Mouse (Mus musculus) thymus, postnatal 10 days (tissue): ENCODE measurements around the gene Rplp0.
"Not testable (repeated sequence)": the region's sequence is repeated elsewhere in the genome, so short reads cannot be mapped to it uniquely, and the experiment has no call there.

ENCODE experiments used
- DNase-seq, 2 experiments: peaks; one replicate each; pipeline ENCODE4 v3.0.0; 2021; ENCODE audit warnings: low spot score in 2 of 2

Rplp0 gene

DNA sequence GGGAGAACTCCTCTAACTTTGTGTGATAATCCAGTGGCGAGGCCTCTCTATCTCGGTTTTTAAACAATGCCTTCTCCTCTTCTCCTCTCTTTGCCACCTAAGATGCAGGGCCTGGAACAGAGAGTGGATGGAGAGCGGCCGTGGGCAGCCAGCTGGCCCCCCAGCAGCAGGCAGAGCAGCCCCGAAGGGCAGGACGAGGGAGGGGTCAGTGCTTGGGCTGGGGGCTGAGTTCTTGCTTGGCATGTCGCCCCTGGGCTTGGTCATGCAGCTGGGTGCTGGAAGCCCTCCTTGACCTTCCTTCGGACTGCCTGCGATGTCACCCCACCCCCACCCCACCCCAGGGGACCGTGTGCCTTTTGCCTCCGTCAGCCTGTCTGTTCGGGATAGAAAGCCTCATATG, 7.9 kb upstream of the Rplp0 start:
- DNase-seq: no peak

DNA sequence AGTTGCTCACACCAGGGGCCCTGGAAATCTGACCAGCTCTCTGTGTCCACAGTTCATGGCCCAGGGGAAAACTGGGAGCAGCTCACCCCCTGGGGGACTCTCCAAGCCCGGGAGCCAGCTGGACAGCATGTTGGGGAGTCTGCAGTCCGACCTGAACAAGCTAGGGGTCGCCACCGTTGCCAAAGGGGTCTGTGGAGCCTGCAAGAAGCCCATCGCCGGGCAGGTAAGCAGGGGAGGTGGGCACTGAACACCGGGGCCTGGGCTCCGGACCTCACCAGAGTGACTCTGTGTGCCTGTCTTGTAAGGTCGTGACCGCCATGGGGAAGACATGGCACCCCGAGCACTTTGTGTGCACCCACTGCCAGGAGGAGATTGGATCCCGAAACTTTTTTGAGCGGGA, 7.5 kb upstream of the Rplp0 start:
- no peak for DNase-seq

- no peak for DNase-seq
These were observed 5.4 kb upstream of the Rplp0 start for GRCm38 (mm10) chr5:115553801-115554420.

DNA sequence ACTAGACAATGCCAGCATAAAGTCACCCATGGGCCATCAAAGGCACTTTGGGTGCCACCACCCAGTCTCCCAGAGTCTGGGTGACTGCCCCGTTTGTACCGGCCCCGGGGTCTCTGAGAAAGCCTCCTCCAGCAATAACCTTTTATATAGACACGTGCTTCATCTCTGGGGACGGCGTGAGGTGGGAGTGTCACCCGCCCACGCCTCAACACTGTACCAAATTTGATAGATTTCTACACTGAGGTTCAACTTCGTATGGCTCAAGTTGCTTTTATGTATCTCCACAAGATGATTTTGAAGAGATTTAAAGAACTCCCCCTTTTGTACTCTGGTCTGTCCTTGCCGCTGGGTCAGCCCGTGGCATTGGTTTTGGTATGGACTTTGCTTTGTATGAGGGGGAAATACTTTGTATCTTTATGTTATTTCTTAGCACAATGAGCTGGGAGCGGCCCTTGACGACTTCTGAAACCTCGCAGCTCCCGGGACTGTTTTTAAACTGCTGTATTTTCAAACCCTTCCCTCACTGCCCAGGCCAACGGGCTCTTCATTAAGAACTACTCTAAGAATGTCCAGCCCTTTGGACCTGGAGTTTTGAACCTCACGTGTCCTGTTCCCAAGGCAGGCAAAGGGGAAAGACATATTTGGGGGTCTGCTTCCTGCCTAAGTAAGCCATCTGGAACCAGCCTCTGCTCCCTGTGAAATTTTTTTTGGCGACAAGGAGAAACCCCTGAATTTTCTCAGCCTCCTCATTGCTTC, 4.6 kb upstream of the Rplp0 start:
- no peak for DNase-seq

DNA sequence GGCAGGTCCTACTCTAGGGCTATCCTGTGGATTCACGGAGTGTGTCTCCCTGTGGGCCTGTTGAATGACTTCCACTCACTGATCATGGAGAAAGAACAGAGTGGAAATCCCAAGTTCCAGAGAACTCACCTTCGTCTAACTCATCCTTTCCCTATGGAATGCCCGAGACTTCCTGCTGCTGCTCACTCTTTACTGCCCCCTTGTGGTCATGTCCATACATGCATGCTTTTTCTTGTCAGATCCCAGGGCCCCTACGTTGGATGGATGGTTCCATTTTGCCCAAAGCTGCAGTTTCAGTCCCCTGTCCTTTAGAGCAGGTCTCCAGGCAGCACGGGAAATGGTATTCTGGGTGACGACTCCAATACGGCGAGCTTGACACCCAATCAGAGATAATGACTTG, 3.0 kb upstream of the Rplp0 start:
- peak; percentile 35 to 72 for DNase-seq

- no peak for DNase-seq
These were observed 979 bp upstream of the Rplp0 start for GRCm38 (mm10) chr5:115558182-115558794.

DNA sequence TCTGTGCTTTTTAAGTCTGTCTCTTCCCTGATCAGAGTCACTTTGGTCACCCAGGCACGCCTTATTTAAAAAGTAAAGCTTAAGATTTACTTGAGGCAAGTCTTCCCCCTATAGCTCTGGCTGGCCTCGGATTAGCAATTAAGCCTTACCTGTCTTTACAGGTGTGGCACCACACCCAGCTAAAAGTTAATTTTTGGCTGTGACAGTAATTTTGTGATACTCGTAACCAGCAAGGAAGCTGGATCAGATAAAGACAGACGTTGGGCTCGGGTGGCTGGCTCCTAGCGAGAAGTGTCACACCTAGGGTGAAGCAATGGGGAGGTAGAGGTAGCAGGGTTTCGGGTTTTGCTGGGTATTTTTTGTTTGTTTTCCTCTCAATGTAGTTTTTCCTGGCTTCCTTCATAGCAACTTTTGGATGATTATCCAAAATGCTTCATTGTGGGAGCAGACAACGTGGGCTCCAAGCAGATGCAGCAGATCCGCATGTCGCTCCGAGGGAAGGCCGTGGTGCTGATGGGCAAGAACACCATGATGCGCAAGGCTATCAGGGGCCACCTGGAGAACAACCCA, 1.2 kb downstream of the Rplp0 start:
- no peak for DNase-seq

DNA sequence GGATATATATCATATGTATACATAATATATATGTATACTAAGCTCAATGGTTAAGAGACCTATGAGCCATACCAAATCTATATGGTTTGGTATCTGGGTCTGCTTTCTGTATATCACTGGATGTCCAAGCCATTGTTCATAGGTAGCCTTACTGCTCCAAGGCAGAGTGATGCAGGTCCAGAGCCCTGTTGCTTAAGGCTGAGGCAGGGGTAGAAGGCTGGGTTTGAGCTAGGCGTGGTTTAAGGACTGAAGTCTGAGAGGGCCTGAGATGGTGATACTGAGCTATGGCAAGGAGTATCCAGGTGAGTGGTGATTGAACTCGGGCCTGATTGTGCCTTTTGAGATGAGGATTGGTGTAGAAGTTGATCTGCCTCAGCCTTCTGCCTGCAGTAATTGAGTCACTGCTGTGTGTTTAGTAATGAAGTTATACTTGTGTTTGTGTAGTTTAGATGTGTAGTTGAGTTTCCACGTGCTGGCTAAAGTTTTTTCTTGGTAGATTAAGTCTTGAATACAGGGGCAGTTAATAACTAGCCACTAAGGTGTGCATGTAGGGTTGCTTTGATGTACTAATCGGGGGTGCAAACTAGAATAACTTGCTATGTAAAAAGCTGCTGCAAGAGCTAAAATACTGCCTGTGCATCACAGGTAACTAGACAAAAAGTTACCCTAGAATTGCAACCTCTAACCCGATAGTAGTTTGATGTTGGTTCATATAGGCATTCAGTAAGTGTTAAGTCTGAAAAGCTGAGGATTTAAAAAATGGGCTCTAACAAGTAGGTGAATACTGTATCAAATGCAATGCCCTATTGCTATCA, 4.7 kb downstream of the Rplp0 start:
- DNase-seq: no peak

DNA sequence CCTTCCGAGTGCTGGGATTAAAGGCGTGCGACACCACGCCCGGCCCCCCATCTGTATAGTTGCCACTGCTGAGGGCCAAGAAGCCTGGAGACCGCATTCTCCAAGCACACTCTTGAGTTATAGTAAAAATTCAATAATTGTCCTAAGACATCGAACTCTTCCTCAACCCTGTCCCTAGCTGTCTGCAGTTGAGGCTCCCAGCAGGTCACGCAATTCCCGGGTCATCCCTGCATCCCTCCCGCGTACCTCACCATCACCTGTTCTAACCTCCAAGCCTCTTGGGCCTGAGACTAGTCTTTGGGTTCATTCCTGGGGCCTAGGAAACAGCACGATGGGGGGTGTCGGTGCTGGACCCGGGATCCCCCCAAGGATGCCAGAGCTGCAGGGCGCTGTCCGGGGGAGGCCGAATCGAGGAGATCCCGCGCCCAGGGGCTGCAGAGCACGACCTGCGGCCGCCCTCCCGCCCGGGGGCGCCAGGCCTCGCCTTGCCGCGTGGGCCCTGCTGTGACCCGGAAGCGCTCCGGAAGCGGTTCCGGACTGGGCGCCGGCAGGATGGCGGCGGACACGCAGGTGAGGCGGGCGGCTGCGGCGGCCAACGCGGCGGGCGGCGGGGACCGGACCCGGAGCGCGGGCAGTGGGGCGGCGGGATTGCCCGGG, 5.6 kb downstream of the Rplp0 start, which contains the start of gene Gcn1l1:
Gene Gcn1l1 (plus strand): TSS at position 518 of the 657 bp plus-strand sequence.
- DNase-seq: peak; percentile 59 to 68

DNA sequence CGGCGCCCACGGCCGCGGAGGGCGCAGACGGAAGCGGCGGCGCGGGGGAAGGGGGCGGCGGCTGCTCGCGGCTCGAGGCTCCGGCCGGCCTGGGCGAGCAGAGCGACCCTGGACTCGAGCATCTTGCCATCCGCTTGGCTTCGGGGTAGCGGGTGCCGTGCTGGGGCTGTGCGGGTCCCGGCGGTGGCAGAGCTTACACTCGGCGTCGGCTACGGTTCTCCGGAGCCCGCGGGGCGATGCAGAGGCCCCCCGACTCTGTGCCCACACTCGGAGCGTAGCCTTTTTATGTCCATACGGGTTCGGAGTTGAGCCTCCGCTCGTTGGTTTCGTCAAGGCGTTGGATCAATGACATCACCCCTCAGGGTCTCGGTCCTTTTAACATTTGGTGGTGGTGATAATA, 6.1 kb downstream of the Rplp0 start:
- no peak for DNase-seq

DNA sequence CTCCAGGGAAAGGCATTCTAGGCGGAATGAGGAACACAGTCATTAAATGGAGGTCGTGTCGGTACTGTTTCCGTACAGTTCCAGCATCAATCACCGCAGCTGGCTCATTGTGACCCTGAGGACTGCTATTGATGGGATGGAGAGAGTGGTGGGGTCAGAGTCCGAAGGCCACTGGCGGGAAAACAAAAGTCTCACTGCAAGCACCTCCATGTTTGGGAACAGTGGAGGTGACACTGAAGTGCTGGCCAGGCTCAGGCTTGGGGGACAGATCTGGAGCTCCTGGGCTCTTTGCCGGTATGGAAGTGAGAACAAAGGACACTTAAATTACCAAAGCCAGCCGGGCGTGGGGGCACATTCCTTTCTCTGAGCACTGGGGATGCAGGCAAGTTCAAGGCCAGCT, 9.4 kb downstream of the Rplp0 start:
- DNase-seq: no peak

- DNase-seq: no peak
These were observed 10.0 kb downstream of the Rplp0 start for GRCm38 (mm10) chr5:115569308-115569707.

DNA sequence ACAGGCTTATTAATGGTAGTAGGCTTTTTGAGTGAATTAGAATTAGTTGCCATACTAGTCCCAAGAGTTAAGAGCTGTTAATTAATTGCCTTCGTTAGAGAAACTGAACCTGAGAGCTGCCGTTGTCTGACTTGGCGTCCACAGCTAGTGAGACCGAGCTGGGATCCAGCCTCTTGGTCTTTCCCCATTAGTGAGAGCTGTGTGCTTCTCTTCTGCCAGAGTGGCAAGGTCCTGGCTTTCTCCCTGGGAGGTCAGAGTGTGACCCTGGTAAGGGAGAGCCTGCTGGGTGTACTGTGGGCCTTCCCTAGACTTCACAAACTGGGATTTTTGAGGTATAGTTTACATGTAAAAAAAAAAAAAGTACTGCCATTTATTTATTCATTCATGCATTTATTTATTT, 10.5 kb downstream of the Rplp0 start:
- DNase-seq: no peak

DNA sequence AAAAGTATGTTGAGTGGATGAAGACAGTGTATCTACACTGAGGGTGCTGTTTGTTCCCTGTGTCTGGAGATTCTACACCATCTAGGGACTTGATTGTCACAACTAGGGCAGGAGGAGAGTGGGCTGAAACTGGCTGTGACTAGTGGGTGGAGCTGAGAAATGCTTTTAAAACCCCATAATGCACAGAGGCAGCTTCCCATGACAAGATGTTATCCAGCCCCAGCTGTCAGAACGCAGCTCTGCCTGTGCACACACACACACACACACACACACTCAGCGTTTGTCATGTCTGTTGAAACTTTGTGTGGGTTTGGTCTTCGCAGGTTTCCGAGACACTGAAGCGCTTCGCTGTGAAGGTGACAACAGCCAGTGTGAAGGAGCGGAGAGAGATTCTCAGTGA, 11.8 kb downstream of the Rplp0 start:
- DNase-seq: no peak

DNA sequence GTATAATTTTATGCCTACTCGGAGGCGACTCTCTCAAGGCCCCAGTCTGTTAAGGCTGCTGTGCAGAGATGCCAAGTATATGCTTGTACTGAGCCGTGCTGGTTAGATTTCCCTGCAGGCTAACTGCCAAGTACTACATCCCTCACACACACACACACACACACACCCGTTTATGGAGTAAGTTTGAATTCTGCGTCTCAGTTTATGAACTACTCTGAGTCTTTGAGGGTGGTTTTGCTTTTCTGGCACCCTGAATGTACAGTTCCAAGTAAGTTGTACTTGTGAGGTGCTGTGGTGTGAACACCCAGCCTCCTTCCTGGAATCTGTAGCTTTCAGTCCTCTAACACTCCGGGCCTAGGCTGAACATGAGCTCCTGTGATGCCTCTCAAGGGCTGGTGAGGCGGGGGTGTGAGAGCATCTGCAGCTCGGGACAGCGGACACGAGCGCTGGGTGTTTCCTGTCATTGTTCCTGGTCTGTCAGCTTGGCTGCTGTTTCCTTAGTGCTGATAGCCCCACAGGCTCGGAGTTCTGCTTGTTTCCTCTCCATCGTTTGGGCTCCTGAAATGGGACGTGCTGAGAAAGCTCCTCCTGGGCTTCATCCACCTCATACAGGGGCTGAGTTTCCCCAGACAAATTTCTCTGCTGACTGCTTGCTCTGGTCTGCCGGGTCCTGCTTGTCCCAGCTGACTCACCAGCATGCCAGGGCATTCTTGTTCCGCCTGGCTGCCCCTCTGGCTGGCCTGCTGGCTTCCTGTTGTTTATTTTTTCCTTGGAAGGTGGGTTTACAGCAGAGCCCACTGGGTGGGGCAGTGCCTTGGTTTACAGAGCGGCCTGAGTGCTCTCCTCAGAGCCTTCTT, 13.6 kb downstream of the Rplp0 start:
- no peak for DNase-seq

GRCm38 (mm10) chr5:115574992-115575391, 15.7 kb downstream of the Rplp0 start:
- no peak for DNase-seq

GRCm38 (mm10) chr5:115577686-115578085, 18.4 kb downstream of the Rplp0 start:
- not testable (repeated sequence) for DNase-seq

GRCm38 (mm10) chr5:115578922-115579321, 19.7 kb downstream of the Rplp0 start:
- DNase-seq: no peak

GRCm38 (mm10) chr5:115579363-115579762, 20.1 kb downstream of the Rplp0 start:
- DNase-seq: no peak

GRCm38 (mm10) chr5:115580229-115581001, 21.1 kb downstream of the Rplp0 start:
- DNase-seq: no peak
